Mouse (Mus musculus): Measurements from ENCODE around the gene Hcfc2.

DNA sequence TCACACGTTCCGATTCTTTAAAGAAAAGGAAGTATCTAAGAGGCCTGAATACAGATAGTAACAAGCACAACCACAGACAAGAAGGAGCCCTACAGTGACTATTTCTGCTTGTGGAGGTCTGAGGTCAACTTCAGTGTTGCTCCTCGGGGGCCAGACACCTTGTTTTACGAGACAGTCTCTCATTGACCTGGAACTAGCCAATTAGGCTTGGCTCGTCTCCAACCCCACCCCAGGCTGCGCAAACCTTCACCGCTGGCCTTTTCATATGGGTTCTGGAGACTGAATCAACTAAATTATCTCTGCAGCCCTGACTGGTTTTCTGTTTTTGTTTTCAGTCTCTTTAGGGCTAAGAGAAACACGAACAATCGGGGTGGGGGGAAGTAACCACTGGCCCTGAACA is 61.4 kb downstream of the Hcfc2 start:
- no peak for TF ChIP-seq CTCF (IDR thresholded peaks at IDR 0.05; ENCODE audit: extremely low read depth, insufficient read depth, insufficient read length, insufficient replicate concordance)
- TF ChIP-seq POLR2A (IDR thresholded peaks at IDR 0.05; ENCODE audit: low read depth, low read length): no peak
